Mouse (Mus musculus) embryo, embryonic 11.5 days (tissue): ENCODE results near the gene Tnr.

ENCODE experiments used
- DNase-seq: peaks from one replicate; pipeline ENCODE4 v3.0.0-alpha.2; 2012; ENCODE audit warnings: low read depth, low spot score

Tnr gene

DNA sequence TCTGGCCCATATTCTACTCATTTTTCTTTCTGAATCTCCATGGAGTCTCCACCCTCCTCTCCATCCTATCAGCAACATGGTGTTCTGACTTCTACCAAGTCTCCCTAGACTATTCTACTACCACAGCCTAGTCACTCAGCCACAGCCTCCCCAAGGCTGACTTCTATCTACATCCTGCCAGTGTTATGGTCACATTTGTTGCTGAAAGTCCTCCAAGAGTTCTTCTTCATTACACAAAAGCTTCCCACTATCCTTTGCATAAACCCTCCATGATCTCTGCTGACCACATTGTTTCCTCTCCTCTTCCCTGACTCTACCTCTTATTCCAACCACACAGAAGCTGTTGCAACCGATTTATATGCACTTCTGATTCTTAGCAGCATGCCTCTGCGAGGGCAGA, 272.5 kb downstream of the Tnr start:
- DNase-seq = no peak

DNA sequence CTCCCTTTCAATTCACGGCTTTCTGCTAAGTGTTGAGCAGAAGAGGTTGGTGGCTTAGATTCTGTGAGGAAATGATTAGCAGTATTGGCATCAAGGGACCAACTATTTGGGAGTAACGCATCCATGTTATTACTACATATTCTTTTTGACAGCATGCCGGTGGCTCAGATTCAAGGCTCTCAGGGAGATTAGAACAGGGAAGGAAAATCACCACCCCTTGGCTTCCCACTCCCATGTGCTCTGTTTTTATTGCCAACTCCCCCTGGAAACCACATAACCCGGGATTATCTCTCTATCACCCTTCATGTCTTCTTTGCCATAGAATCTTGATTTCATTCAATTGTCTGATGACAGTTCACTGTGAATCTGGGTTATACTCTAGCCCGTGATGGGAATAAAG, 276.8 kb downstream of the Tnr start:
- DNase-seq = no peak

DNA sequence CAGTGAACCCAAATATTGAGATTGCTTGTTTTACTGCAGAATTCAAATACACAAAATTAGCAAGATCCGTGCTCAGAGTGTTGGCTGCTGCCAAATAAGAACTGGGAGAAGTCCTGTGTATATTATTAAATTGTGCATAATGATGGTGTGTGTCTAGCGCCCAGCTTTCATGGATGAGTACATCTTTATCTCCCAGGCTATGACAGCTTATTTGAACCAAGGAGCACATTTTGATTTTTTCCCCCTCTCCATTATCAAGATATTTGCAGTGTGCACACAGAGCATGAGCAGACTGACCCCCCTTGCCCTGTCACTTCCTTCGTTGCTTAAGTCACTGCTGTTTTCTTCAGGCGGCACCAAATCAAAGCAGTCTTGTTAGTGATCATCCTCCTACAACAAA, 278.2 kb downstream of the Tnr start:
- DNase-seq = no peak

DNA sequence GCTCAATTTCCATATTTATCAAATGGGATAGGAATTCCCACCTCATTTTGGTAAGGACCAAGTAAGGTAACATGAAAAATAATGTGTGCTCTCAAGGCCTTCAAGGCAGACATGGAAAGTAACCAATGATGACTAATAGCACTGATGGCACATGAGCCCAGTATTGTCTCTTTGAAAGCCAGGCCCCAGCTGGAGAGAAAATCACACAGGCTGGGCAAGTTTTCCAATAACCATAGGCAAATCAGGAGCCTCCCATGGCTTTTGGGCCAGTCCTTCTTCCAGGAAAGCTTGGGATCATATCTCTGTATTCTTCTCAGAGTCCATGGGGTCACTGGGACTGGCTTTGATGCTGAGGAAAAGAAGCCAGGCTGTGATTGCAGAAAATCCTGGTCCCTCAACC, 280.1 kb downstream of the Tnr start:
- DNase-seq = no peak

DNA sequence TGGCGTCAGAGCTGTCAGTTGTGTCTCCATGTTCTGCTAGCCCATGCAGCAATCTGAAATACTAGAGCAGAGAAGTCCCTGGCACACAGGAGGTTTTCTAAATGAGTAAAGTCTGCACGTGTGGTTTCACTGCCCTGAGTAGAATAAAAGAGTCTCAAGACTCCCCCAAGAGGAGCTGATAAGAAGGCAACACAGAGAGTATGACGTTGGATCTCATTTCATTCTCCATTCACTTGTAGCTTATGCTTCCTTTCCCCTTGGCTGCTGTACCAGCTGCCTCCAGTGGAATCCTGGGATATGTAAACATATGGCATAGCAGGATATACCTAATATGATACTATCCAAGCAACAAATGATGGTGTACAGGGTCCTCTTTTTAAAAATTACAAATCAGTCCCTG, 285.9 kb downstream of the Tnr start:
- no peak for DNase-seq

DNA sequence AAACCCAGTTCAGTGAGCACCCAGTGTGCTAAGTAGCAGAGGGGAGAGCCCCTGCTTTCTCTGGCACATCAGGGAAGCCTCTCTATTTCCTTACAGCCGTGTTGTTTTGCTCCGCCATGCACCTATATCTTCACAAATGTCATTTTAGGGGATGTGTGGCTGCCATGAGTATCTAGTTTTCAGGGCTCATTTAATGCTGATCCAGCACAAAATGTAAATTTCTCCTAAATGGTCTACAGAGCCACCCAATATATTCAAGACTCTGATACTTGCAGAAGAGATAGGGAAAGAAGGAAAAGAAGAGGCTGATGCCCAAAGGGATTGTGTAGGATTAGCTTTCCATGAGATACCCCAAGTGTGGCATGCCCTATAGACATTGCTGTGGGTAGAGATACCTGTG, 288.2 kb downstream of the Tnr start:
- DNase-seq = no peak

DNA sequence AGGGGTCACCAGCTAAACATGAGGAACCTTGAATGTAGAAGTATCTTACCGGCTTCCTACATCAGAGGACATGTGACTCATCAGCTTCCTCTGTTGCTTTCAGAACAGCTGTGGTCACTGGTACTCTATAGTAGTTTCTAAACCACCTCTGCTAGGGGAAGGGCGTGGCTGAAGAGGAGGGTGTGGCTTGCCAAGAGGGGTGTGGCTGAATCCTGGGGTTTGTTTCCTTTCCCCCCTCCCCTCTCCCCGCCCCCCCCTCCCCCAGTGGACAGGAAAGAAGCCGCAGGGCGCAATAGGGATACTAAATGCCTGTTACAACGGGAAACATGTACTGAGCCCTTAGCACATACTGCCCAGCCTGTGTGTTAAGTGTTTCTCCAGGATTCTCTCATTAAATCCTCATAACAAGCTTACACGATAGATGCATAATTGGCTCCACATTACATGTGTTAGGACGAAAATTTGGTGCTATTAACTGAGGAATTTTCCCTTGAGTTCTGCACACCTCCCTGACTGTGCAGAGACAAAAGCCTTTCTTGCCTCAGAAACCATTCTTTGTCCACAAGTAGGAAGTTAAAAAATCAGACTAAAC, 289.3 kb downstream of the Tnr start:
- no peak for DNase-seq

DNA sequence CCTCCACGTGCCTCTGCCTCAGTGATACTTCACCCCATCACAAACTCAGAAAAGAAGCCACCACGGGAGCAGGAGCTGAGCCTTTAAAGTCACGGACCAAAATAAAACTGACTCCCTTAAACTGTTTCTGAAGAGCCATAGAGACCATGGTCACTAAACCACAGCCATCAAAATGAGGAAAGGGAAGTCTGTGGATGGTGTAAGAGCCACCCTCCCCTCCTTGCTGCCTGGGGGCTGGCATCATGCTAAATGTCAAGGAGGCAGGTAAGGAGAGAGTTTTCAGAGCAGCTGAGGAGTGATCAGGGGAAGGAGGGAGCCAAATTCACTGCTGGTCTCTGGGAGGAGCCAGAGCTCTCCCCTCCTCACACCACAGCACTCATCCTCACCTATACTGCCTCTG, 290.8 kb downstream of the Tnr start:
- DNase-seq = no peak

DNA sequence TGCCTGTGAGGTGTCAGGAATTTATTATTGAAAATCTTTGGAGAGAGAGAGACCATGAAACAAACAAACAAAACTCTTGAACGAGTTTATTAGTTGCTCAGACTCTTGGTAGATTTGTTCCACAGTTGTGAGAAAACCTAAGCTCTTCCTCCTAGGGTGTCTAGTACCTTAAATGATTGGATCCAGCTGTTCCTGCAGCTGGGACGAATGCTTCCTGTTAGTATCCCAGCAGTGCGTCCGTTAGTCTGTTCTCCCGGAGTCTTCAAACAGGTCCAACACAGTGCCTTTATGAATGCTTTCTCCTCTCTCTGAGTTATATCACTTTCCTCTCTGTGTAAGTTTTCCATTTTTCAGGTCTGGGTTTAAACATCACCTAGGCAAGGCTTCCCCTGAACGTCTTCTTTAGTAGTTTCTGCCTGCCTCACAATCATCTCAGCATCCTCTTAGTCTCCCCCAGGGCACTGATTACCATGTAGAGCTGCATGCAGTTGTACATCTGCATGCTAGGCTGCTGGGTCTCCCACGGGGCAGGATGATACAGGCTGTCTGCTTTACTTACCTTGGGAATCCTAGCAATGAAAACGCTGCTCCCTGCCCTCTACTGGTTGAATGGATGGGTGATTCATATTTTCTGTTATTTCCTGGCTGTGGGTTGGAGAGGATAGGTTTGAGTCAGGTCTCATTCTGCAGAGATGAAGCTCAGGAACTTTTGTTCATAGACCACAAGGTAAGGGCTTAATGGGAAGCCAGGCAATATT, 293.2 kb downstream of the Tnr start:
- no peak for DNase-seq

DNA sequence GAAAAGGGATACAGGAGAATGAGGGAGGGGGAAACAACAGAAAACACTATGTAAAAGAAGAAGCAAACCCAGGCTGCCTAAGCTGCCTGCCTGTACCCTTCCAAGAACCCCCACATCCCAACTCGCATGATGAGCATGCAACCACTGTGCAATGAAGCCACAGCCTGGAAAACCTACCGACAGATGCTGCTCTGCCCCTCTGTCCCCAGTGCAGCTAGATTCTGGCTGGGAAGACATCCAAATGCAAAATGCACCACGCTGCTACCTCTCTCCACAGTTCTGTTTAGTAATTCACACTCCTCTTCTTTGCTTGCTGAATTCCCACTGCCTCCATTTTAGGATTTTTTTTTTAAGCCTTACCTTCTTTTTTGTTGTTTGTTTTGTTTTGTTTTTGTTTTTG, 295.9 kb downstream of the Tnr start:
- no peak for DNase-seq

DNA sequence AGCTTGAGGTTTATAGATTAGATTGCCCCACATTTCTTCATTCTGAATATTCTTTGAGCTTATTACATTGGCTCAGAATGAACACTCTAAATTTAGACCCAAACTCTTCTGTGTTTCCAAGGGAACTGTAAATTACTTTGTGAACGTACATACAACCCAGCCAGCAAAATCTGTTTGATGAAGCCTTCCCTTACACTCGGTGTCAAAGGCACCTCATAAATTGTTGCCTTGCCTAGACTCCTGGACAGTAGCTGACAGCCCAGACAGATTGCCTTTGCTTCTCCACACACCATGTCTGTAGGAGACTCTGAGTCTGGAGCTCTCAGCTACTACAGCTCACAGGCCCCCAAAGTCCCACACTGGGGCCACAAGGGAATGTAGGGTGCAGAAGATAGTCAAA, 298.8 kb downstream of the Tnr start:
- no peak for DNase-seq

DNA sequence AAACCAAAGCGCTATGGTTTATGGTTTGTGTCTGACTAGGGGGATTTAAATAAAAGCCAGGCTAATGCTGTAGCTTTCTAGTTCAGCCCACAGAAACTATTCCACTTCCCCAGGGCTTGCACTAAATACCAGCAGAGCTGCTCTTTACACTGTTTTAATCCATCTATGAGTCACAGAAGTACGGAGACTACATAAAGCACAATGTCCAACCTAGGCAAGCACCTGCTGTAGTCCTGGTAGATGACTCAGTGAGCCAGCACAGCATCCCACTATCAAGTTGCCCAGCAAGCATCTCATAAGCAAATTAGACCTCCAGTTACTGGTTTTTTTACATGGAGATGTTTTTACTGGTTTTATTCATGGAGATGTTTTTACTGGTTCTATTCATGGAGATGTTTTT, 305.0 kb downstream of the Tnr start:
- no peak for DNase-seq

DNA sequence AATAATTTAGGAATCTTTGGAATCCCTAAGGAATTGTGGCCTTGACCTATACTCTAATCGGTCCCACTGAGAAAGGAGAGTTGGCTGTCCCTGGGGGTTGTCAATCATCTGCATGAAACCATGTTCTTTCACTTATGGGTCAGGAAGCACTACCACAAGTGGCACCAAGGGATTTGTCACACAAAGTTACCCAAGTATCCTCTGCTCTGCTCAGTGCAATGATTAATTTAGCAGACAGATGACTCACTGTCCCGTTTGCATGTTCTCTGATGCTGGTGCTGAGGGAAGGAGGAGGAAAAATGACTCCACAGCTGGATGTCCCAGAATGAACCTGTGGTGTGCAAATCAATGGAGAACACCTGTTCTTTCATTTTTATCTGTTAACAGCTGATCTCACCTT, 309.6 kb downstream of the Tnr start:
- DNase-seq = no peak

DNA sequence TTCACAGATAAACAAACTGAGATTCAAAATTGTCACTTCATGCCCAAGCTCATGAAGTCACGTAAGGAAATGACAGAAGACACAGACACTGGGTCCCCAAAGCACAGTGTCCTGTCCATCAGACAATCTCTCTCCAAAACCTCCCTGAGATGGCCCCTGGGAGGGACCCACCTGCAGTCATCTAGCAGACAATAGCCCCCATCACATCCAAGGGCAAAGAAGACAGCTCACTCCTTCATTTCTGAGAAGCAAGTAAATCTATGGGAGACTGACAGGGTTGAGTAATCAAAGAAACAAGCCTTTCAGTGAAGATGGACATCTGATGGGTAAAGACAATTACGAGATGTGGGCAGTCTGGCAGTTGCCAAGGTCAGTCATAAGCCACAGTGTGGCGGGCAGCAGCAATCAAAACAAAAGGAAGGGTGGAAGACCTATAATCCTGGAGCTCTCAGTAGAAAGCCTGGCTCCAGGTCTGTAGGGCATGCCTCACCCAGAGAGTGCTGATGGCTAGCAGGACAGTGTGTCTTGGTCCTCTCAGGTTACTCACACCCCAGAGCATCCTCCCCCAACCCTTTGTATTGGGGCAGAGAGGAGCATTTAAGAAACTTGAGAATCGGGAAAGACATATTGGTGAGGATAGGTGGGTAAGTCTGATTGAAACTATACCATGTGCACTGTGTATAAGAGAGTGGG, 310.2 kb downstream of the Tnr start:
- no peak for DNase-seq

DNA sequence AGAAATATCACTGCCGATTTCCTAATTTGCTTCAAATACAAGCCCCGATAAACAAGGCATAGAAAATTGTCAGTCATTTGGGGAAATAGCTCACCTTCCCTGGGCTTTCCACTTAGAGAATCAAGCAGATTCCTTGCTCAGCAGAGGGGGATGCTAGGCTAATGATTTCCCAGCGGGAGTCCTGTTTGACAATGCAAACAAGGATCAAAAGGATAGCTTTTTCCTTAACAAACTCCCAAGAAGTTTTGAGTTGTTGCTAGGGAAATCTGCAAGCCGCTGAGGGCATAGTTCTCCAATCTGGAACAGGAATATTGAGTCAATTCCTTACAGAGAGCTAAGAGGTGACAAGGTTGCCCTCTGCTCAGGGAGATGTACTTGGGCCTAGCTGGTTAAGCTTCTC, 311.6 kb downstream of the Tnr start:
- no peak for DNase-seq

DNA sequence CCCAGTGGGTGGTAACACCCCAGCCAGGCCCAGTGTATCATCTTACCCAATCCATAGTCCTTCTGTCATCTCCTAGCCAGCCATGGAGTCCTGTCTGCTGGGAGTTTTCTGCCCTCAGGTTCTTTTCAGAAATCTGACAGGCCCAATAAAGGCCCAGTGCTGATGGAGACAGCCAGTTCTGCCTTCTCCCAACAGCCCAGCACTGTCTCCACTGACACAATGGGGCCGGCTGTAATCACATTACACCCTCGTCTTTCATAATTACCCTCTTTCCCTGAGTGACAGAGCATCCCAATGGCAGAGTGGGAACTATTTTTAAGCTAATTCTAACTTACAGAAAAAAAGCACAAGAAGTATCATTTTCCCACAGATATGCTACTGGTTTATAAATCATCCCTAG, 316.8 kb downstream of the Tnr start:
- no peak for DNase-seq

DNA sequence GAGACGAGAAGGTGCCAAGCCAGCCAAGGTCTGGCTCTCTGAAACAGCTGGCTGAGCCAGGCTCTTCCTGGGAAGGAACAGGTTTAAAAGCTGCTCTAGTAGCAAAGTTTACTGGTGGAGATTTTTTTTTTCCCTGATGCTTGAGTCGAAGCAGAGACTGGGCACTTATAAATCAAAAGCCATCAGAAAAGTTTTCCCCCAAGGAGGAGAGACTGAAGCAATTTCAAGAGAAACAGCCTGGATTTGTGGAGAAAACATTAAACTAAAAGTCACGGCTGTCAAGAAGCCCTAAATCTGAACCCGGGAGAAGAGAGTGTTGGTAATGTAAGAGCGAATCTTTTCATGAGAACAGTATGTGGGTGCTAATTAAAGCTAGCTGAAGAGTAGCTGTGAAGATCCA, 319.3 kb downstream of the Tnr start:
- DNase-seq = no peak

DNA sequence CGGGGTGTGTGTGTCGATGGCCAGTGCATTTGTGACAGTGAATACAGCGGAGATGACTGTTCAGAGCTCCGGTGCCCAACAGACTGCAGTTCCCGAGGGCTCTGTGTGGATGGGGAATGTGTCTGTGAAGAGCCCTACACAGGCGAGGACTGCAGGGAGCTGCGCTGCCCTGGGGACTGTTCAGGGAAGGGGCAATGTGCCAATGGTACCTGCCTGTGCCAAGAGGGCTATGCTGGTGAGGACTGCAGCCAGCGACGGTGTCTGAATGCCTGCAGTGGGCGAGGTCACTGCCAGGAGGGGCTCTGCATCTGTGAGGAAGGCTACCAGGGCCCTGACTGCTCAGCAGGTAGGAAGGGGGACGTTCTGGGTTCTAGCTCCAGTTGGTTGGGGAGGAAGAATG, 328.5 kb downstream of the Tnr start:
- DNase-seq = no peak

DNA sequence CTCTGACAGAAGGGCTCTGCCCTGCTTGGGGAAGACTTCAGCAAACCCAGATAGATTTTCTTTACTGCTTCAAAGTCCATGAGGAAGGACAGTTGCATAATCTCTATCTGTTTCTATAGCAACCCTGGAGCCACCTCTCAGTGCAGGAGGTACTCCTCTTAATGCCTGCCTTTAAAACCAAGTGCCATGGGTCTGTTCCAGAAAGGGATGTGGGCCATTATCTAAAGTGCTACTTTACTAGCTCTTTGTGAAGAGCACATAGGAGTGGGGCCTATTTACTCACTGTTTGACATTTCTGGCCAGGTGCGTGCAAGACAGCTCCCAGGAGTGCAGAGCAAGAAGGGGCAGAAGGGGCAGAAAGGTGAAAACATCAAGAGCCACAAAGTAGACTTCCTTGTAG, 330.7 kb downstream of the Tnr start:
- no peak for DNase-seq

DNA sequence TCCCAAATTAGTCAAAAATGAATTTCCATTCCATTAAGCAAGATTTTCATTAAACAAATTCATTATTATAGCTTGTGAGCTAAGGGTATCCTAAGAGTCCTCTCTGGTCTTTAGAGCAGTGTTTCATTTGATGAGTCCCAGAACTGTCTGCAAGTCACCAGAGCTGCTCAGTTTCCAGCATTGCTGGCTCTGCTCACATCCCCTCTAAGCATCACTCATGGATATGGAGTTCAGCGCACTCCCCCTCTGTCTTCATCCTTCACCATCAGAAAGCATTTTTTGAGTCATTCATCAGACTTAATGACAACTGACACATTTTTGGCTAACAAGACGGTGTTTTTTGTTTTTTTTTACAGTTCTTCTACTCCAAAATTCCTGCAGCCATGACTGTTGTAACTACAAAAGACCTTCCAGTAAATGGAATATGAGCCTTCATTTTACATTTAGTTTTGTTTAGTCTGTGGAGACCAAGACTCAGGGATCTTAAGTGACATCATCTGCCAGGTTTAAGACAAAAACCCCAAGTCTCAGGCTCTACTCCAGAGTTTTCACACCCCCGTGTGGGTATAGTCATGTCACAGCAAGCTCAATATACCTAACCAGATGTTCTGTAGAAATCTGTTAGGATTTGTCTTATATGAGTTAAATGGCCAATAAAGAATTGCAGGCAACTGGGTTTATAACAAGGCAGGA, 338.4 kb downstream of the Tnr start:
- no peak for DNase-seq

DNA sequence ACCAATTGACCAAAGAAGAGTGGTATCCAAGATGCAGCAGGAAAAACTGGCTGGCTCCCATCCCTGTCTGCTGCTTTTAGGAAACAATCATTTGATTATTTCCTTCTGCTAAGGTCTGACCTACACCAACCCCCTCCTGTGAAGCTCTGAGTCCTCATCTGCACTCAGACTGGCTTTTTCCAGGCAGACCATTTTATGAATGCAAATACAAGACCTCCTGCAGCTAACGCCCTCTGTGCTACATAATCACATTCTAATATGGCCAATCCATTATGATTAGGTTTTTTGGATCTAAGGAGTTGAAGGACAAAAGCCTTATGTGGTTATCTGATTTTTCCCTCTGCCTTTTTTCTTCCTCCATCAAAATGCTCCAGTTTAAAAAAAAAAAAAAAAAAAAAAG, 342.1 kb downstream of the Tnr start:
- peak; percentile 2 for DNase-seq

DNA sequence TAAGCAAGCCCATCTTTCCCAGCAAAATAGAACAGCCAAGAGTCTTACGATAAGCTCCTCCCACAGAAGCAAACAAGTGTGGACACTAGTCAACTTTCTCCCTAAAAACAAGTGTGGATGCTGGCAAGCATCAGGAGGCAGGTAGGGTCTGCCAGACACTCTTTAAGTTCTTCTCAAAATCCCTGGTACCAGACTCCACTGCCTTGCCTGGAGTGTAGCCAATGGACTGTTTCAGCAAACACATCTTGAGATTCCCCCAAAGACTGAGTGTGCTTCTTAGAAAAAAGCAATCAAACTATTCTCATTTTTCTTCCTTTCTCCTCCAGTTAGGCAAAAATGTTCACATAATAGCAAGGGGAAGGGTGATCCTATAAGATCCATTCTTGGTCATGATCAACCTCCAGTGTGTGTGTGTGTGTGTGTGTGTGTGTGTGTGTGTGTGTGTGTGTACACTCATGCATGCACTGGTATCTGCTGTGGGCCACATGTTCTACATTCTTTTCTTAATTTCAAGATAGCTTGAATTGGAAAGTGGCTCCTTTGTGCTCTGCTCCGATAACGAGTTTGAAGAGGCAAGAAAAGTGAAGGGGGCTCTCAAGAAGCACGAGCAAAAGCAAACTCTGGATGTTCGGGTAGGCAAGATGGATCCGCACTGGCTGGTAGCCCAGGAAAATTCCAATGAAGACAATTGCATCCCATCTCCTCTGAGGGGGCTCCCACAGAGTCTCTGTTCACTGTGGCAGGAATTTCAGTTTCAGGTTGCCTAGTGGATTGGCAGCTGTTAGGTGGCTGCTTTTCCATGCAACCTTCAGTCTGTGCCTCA, 346.3 kb downstream of the Tnr start:
- no peak for DNase-seq
